Mouse (Mus musculus) heart, postnatal 0 days (tissue): ENCODE measurements around the gene Prox2. TPM values are rescaled to one million over a fixed set of nuclear protein-coding genes. Genes with fewer than 3 reads are reported as not detected.

Source experiments
- ATAC-seq: fragments of 200-750 bp; cut with Nextera tagmentation; 2 replicates; pipeline ENCODE4 v1.8.0; 2017; ENCODE audit warnings: low read depth, moderate number of reproducible peaks, moderate library complexity; ENCODE audit not compliant: insufficient read depth
- DNase-seq: peaks from one replicate; pipeline ENCODE4 v3.0.0-alpha.2; 2016; ENCODE audit warnings: low spot score
- H3K27ac ChIP-seq: fragments of 300-500 bp; sonication (generic); 2 replicates; pipeline ENCODE4 v1.5.1; 2014; ENCODE audit warnings: low read depth, mild to moderate bottlenecking
- H3K27me3 ChIP-seq: fragments of 300-500 bp; sonication (generic); 2 replicates; pipeline ENCODE4 v1.6.1; 2014; ENCODE audit warnings: low read length, mixed read lengths; ENCODE audit not compliant: control insufficient read depth, insufficient read depth
- H3K36me3 ChIP-seq: fragments of 300-500 bp; sonication (generic); replicated peaks from 2 replicates; pipeline ENCODE4 v1.6.1; 2014; ENCODE audit warnings: low read length, mixed read lengths; ENCODE audit not compliant: control insufficient read depth, insufficient read depth
- H3K4me1 ChIP-seq: fragments of 300-500 bp; sonication (generic); 2 replicates; pipeline ENCODE4 v1.6.1; 2014; ENCODE audit warnings: antibody characterized with exemption; ENCODE audit not compliant: control insufficient read depth, insufficient read depth
- H3K4me2 ChIP-seq: fragments of 300-500 bp; sonication (generic); 2 replicates; pipeline ENCODE4 v1.6.1; 2014; ENCODE audit warnings: low read depth, mild to moderate bottlenecking, low read length, moderate library complexity
- H3K4me3 ChIP-seq: fragments of 300-500 bp; sonication (generic); 2 replicates; pipeline ENCODE4 v1.5.1; 2014; ENCODE audit warnings: low read depth, low read length
- H3K9ac ChIP-seq: fragments of 300-500 bp; sonication (generic); replicated peaks from 2 replicates; pipeline ENCODE4 v1.6.1; 2014; ENCODE audit warnings: low read depth, low read length, mixed read lengths
- H3K9me3 ChIP-seq: fragments of 300-500 bp; sonication (generic); replicated peaks from 2 replicates; pipeline ENCODE4 v1.6.1; 2016; ENCODE audit warnings: low read length; ENCODE audit not compliant: control insufficient read depth
- CTCF ChIP-seq: IDR thresholded peaks from 2 replicates; pipeline ENCODE4 v1.5.1; 2016; ENCODE audit warnings: antibody characterized with exemption, control low read depth, low read depth
- EP300 ChIP-seq: IDR thresholded peaks from 2 replicates; pipeline ENCODE4 v1.6.1; 2016; ENCODE audit warnings: antibody characterized with exemption, low read depth
- WGBS: fragments of 180-500 bp; shearing (Covaris S2); extraction: QIAGEN DNeasy Blood & Tissue Kit; methylation state at CpG from one replicate; pipeline ENCODE4 v1.1.7; 2014; 5-methylcytosine and 5-hydroxymethylcytosine counted together
- polyA plus RNA-seq: library from polyadenylated mRNA; unstranded; fragments of >200 nt; fragmentation: Nextera tagmentation; extraction: Ambion mirVana; gene quantifications from 2 replicates; pipeline ENCODE4 v1.2.1, GENCODE M21; 2015
- total RNA-seq: library from RNA; depleted of rRNA; stranded (reverse); fragments of >200 nt; gene quantifications from 2 replicates; pipeline ENCODE4 v1.2.3, GENCODE M21; 2014; ENCODE audit warnings: low replicate concordance

The Prox2 gene
- total and polyA plus RNA-seq, 2 experiments from 2014 or later, result 0.08 to 1.8 TPM

DNA sequence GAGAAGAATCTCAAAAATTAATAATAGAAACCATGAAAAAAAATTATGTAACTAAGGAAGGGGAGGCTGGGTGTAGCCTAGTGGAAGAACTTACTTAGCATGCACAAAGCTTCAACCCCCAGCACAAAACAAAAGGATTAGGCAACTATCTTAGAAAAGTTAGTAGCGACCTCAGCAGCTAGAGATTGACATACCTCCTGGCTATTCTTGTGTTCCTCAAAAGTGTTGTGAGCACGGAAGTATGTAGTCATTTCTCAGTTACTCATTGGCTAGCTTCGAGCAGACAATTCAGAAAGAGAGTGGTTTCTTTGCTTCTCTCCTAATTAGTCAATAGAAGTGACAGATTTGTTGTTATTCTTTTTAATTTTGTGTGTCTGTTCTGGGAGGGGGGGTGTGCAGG lies 1.9 kb downstream of the Prox2 start:
- TF ChIP-seq EP300 (no peak), CTCF (no peak)
- H3K4me3 ChIP-seq, result no peak overlapping the region
- ATAC-seq, result no peak

DNA sequence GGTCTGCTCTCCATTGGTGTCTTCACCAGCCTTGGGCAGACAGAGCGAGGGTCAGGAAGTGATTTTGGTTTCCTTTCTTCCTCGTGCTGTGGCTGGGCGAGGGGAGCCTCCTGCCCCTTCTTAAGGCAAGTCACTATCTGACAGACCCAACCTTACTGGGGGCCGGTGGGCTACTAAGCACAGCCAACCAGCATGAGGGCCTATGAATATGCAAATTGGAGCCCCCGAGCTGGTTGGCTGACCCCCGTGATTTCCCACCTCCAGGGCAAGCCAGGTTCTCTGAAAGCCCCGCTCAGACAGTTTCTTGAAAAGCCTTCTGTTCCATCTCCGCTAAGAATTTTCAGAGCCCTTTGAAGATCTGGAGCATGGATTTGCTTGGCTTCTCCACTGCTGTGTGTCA lies 4.3 kb downstream of the Prox2 start:
- DNase-seq (no peak), ATAC-seq (no peak)
- no peak for TF ChIP-seq EP300
- no peaks in the 10 kb centered on the region for H3K27me3 ChIP-seq
- peak overlapping the region; percentile 32; the same call in 1 of the 2 replicates for H3K4me2 ChIP-seq
- no peaks in the 10 kb centered on the region for H3K9me3 ChIP-seq
- H3K4me3 ChIP-seq, result no peak overlapping the region
- H3K4me1 ChIP-seq, result peaks cover 7% of the 10 kb centered on the region; the same call in 1 of the 2 replicates
- no peaks in the 10 kb centered on the region for H3K36me3 ChIP-seq
- 0 out of 2 replicates have a peak overlapping the region, but pooled peaks have one; percentile 5 for H3K9ac ChIP-seq
- no peak overlapping the region for H3K27ac ChIP-seq
- 13% methylated on average over 8 of the region's 8 CpGs for WGBS

More for the DNA sequence above, 1.9 kb downstream of the Prox2 start:
- H3K27me3 ChIP-seq, result no peaks in the 10 kb centered on the region
- no peaks in the 10 kb centered on the region for H3K36me3 ChIP-seq
- WGBS, result 67% methylated on average over 3 of the region's 3 CpGs
- no peak overlapping the region for H3K27ac ChIP-seq
- H3K9ac ChIP-seq, result no peak overlapping the region
- H3K4me1 ChIP-seq, result peaks cover 29% of the 10 kb centered on the region
- H3K4me2 ChIP-seq, result no peak overlapping the region
- H3K9me3 ChIP-seq, result no peaks in the 10 kb centered on the region
- no peak for DNase-seq

DNA sequence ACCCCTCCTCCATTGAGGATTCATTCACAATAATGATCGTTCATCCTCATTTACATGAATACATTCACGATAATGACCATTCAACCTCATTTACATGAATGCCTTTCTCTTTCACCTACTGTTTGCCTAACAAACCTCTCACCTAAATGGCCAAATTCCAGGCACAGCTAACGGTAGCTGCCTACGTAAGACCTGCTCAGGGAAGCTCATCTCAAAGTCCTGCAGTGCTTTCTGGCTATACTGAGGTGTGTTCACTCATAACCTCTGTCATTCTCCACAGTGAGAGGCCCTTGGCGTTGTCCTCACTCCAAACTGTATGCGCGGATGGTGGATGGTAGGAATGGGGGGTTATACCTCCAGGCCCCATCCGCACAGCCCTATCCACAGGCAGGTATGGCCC lies 5.8 kb downstream of the Prox2 start:
- Histone ChIP-seq H3K4me3 (no peak overlapping the region), H3K27me3 (no peaks in the 10 kb centered on the region), H3K4me2 (no peak overlapping the region), H3K36me3 (no peaks in the 10 kb centered on the region), H3K27ac (no peak overlapping the region), H3K9me3 (no peaks in the 10 kb centered on the region), H3K9ac (no peak overlapping the region), H3K4me1 (peaks cover 2% of the 10 kb centered on the region; the same call in 1 of the 2 replicates)
- WGBS, result 86% methylated on average over 8 of the region's 8 CpGs
- TF ChIP-seq CTCF, result no peak
- no peak for TF ChIP-seq EP300
- ATAC-seq (no peak), DNase-seq (no peak)

DNA sequence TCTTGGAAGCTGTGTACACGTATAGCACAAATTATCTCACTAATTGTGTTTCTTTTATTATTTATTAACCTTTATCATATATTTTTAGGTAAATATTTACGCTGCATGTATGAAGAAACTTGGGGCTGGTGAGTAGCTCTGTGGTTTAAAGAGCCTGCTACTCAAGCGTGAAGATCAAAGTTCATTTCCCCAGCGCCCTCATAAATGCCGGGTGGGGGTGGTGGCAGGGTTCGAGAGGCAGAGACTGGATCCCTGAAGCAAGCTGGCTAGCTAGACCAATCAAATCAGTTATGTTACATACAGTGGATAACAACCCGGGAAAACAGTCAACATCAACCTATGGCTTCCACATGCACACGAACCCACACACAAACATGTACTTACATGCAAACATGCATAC lies 7.5 kb downstream of the Prox2 start:
- 79% methylated on average over 8 of the region's 8 CpGs for WGBS
- Histone ChIP-seq H3K27ac (no peak overlapping the region), H3K36me3 (no peaks in the 10 kb centered on the region), H3K9me3 (no peaks in the 10 kb centered on the region), H3K27me3 (no peaks in the 10 kb centered on the region), H3K9ac (no peak overlapping the region), H3K4me3 (no peak overlapping the region), H3K4me2 (no peak overlapping the region), H3K4me1 (no peaks in the 10 kb centered on the region)
- DNase-seq (no peak), ATAC-seq (no peak)
- TF ChIP-seq EP300 (no peak), CTCF (no peak)

DNA sequence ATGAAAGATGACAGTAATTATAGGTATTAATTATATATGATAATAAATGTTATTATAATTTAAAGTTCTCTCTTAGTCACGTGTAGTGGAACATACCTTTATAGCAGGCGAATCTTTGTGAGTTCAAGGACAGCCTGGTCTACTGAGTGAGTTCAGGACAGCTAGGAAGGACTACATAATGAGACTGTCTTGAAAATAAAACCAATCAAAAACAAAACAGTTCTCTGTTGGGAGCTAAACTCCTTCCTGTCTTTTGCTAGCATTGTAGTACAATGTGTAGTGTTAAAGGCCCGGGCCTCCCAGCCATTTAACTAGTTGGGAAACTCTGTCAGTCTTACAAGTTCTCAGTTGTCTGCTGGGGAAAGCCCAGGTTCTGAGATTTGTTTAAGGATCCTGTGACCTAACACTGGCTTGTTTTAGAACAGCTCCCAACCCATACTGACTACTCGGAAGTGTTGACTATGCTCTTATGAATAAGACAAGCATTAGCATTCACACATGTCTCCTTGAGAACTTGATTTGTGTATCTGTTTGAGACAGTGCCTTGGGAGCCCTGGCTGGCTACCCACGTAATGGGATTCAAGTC lies 8.9 kb downstream of the Prox2 start:
- no peak overlapping the region for H3K4me3 ChIP-seq
- no peak for ATAC-seq
- no peak for DNase-seq
- no peak overlapping the region for H3K9ac ChIP-seq
- no peaks in the 10 kb centered on the region for H3K27me3 ChIP-seq
- no peaks in the 10 kb centered on the region for H3K36me3 ChIP-seq
- no peak overlapping the region for H3K4me2 ChIP-seq
- H3K9me3 ChIP-seq, result no peaks in the 10 kb centered on the region
- H3K27ac ChIP-seq, result no peak overlapping the region
- no peaks in the 10 kb centered on the region for H3K4me1 ChIP-seq
- TF ChIP-seq CTCF (no peak), EP300 (no peak)
- 80% methylated on average over 5 of the region's 5 CpGs for WGBS

DNA sequence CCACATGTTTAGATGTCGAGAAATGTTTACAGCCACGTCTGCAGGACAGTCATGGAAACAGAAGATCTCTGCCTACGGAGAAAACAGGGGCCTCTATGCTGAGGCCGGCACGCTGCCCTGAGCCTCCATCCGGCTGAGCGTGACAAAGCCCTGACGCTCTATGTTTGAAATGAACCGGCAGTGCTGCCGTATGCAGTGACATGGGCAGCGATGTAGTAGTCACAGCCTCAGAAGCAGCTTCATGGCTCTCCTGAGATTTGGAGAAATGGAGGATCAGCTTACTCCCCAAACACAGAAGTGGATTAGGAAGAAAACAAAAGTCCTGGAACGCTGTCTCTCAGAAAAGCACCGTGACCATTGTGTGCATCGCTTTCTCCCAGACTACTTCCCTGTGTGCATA lies 9.6 kb downstream of the Prox2 start:
- Histone ChIP-seq H3K36me3 (no peaks in the 10 kb centered on the region), H3K4me3 (no peak overlapping the region), H3K27ac (no peak overlapping the region), H3K9ac (no peak overlapping the region), H3K4me1 (no peaks in the 10 kb centered on the region), H3K27me3 (no peaks in the 10 kb centered on the region), H3K4me2 (no peak overlapping the region), H3K9me3 (no peaks in the 10 kb centered on the region)
- WGBS, result 75% methylated on average over 14 of the region's 14 CpGs
- ATAC-seq (no peak), DNase-seq (no peak)
- TF ChIP-seq EP300 (no peak), CTCF (no peak)
